Mouse (Mus musculus) CD4-positive, CD25-positive, alpha-beta regulatory T cell, adult 2 months (primary cell): ENCODE measurements at regions not wholly inside any gene's neighbourhood (a gene's known extent, or its start where the extent isn't known, plus 50 kb on each side); places are given as distances from the start of the nearest gene placed in this dataset.
A peak's percentile ranks its signal among the peaks of the same experiment; 100 is the strongest.

Experiments used
- DNase-seq: peaks from one replicate; pipeline ENCODE4 v3.0.0-alpha.2; 2012; ENCODE audit warnings: low read depth, low spot score

DNA sequence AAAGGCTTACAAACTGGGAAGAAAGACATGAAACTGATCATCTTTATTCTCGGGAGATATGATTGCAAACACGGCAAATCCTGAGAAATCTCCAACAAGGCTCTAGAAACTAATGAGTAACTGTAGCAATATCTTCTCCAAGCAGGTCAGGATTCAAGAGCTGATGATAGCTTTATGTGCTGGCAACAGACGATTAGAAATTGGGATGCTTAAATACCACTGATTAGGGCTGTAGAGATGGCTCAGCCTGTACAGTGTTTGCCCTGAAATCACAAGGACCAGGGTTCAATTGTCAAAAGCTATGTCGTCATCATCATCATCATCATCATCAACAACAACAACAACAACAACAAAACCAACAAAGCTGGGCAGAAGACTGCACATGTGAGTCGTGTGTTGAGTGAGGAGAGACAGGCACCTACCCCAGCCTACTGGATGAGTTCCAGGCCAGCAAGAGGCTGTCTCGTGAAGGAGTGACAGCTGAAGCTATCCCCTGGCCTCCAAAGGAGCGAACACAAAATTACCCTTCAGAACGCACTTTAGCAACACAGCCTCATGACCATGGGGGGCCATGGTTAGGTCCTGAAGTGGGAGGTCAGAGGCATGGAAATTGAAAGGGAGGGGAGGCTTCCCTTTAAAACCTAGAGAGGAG lies 225.0 kb downstream of the Tex36 start:
- DNase-seq, result no peak

- no peak for DNase-seq
Measured at GRCm38 (mm10) chr7:133372695-133373094, 229.3 kb downstream of the Tex36 start.

GRCm38 (mm10) chr7:133370542-133370941 lies 231.4 kb downstream of the Tex36 start:
- DNase-seq, result no peak

DNA sequence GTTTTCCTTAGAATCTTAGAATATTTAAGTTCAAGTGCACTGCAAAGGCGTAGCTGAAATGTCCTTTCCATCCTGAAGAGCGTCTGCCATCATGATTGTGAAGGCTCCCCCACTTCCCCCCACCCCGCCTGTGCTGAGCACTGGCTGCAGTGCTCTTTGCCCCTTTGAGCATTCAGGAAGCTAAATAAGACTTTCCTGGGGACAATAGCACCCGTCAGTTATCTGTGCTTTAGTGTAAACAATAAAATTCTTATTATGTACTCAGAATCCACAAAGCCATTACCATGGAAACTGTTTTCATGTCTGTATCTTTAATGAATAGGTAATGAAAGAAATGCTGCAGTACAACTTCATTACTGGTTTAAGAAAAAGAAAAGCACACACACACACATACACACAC lies 237.4 kb downstream of the Tex36 start:
- DNase-seq, result no peak

GRCm38 (mm10) chr7:133328717-133329116 lies 204.6 kb upstream of the Ctbp2 start:
- DNase-seq, result no peak

- DNase-seq, result no peak
Measured at GRCm38 (mm10) chr7:133325548-133326190, 201.5 kb upstream of the Ctbp2 start.

GRCm38 (mm10) chr7:133323955-133324354 lies 199.8 kb upstream of the Ctbp2 start:
- DNase-seq, result peak; percentile 1

DNA sequence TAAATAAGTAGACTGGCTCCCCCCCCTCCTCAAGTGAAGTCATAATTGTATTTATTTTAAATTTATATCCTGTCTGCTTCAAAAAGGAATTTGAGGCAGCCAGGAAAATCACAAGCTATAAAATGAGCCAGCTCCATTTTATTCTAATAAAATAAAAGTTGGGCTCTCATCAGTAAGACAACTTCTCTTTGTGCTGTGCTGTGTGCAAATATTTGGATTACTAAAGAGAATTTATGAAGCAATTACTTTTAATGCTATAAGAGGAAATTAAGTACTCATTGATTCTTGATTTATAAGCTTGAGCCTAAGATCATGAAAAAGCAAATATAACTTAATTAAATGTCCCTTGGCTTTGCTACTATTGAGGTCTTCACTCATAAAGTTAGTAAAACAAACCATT lies 193.4 kb upstream of the Ctbp2 start:
- DNase-seq, result no peak

DNA sequence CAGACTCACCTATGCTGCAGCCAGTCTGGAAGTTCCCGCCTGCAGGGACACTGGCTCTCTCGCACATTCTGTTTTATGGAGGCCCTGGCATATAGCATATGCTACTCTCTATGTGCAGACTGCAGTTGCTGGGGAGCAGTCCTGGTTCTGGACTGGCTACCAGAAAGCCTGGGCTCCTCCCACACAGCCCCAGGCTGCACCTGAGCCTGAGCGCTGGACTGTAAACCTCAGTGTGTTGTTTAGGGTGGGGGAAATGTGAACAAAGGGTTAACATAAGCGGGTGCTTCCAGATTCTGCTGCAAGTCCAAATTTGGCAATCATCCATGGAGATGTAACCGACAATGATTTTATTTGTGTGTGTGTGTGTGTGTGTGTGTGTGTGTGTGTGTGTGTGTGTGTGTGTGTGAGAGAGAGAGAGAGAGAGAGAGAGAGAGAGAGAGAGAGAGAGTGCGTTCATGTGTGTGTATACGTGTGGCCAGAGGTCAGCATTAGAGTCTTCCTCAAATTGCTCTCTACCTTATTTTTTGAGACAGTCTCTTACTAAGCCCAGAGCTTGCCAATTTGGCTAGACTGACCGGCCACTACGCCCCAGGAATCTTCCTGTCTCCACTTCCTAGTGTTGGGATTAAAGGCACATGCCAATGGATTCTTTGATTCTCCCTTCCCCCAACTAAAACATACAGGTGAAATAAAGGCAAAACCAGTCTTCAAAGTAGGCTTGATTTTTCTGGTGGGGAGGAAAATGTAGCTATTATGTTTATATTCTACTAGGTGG lies 192.7 kb upstream of the Ctbp2 start:
- no peak for DNase-seq

GRCm38 (mm10) chr7:133315197-133316029 lies 191.3 kb upstream of the Ctbp2 start:
- no peak for DNase-seq

DNA sequence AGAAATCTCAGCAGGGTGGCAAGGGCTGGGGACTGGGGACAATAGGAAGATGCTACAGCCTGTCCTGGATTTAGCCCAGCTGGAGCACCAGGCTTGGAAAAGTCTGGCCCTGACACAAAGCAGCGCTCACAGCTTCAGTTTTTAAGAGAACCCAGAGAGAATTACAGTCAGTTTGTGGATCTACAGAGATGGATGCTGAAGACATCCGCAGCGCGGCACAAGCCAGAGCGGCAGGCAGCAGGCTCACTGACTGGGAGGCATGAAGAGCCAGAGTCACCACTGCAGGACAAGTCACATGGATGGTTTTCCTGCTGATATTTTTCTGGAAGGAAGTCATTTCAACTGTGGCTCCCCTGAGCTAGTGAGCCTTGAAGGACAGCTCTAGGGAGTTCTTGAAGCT lies 189.0 kb upstream of the Ctbp2 start:
- no peak for DNase-seq

- DNase-seq, result no peak
Measured at GRCm38 (mm10) chr7:133311116-133311801, 187.1 kb upstream of the Ctbp2 start.

GRCm38 (mm10) chr7:133304461-133304860 lies 180.3 kb upstream of the Ctbp2 start:
- no peak for DNase-seq

DNA sequence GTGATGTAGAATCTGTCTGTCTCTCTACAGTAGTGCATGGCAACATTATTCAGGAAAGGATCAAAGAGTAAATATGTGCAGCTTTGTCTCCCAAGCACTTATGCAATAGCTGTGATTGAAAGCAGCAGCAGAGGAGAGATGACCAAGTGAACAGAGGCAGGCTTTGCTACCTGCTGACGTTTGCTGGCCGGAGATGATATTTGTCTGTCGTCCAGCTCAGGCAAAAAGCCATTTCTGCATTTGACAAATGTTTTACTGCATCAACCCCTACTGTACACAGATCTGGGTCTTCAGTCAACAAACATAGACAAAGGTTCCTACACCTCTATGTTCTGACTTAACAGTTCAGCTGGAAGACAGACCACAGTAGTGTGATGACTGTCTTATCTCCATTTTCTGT lies 166.3 kb upstream of the Ctbp2 start:
- DNase-seq, result no peak

DNA sequence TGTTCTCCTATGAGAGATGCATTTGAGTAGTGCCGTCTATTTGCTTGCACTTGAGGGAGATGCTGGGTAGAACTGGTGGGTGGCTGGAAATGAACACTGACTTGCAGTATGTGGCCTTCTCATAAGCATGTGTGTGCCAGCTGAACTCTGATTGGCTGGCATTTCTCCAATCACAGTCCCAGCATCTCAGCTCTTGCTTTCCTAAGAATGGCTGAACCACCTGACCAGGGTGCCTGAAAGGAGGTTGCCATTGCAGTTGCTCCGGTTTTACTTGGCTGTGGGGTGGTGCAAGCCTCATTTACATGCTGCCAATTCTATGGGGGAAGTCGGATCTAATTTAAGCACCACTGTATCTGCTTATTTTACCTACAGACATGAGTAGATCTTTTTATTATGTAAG lies 164.1 kb upstream of the Ctbp2 start:
- no peak for DNase-seq

DNA sequence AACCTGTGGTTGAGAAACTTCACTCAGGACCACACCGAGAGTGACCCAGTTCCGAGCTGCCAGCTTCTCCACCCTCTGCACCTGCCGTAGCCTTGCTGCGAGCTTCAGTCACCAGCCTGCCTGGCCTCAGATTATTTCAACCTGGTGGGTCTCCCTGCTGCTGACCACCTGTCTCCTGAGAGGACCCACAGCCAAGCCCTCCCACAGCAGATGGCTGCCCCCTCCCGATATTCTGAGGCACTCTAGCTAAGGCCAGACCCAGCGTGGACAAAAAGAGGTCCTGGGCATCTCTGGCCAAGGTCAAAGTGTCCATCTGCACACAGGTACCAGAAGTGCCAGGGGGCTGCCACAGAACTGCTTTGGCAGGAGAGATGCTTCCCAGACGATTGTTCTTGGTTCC lies 162.7 kb upstream of the Ctbp2 start:
- DNase-seq, result no peak

- DNase-seq, result no peak
Measured at GRCm38 (mm10) chr7:133286216-133286615, 162.1 kb upstream of the Ctbp2 start.

DNA sequence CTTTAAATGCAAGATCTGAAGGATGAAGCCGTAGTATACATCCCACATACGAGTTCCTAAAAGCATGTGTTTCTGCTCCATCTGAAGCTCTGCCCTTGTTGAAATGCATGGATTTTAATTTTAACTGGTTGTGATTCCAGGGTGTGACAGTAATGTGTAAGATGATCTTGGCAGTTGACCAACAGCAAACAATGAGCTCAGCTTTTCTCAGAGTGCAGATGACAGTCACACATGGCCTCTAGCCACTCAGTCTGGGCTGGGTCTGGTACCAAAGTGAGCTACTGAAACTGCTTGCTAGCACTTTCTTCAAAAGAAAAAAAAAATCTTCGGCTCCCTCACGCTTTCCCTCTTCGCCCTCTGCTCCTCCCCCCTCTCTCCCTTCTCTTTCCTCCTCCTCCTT lies 138.0 kb upstream of the Ctbp2 start:
- no peak for DNase-seq

DNA sequence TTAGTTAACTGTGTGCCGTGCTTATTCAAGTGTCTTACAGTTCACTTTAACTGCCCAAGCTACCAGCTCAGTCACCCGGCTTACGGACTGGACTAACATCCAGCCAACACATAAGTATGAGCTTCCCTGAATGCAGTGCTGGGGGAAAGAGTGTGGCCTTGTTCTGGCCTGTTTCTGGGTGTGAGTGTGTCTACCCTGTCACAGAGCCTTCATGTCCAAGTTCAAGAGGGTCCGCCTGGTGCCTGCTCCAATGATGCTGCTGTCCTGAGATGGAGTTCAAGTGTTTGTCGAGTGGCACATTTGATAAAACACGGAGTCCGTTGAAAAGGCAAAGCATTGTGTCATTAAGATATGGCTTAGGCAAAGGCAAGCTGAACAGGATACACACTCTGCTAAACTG lies 135.0 kb upstream of the Ctbp2 start:
- no peak for DNase-seq

DNA sequence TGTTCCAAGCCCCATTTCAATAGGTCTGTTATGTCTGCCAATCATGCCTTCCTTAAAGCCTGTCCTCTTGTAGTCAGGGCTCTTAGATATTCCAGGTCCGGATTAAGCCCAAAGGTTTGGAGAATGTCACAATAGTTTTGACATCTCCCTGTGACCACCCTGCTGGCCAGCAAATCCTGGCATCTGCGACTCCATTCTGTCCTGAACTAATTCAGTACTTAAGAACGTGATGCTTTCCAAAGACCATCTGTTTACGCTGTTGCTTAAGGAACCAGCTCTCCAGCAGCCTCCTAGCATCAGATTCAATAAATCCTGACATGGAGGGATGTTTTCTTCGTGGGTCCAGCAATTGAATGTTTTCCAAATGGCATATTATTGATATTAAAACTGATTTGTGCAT lies 132.7 kb upstream of the Ctbp2 start:
- no peak for DNase-seq

GRCm38 (mm10) chr7:133244601-133245000 lies 120.4 kb upstream of the Ctbp2 start:
- DNase-seq, result no peak
